11 mouse cellular contexts compared by ENCODE assay signal in genomic region chr5:114584293-114585104, GRCm38 (mm10). TPM values are rescaled to one million over a fixed set of nuclear protein-coding genes. Genes with fewer than 3 reads are reported as not detected.
DNase-seq lines count a peak whose midpoint lies in the region; ATAC-seq and TF ChIP-seq lines count a peak whose summit lies in the region.
"Had no signal": no experiment of that assay in that cellular context is flagged by ENCODE, and none has a peak within 500 bp of the region (broad histone marks: within the 10 kb centered on the region; RNA-seq: fewer than 3 reads in every experiment).

No protein-coding gene starts in this region.

- H3K4me1 ChIP-seq in forebrain, embryonic 13.5 days: peaks cover 78% of the 10 kb centered on the region
- peaks cover 10% of the 10 kb centered on the region for H3K4me1 ChIP-seq in hindbrain, postnatal 0 days (ENCODE audit: insufficient read depth, low read length)
- H3K4me1 ChIP-seq in midbrain, embryonic 16.5 days (ENCODE audit: control insufficient read depth, insufficient read depth, low read length): peaks cover 53% of the 10 kb centered on the region

- H3K4me3 ChIP-seq in forebrain, embryonic 13.5 days: no peak overlapping the region
- H3K4me3 ChIP-seq in hindbrain, postnatal 0 days (ENCODE audit: low read length): no peak overlapping the region
- no peak overlapping the region for H3K4me3 ChIP-seq in midbrain, embryonic 16.5 days (ENCODE audit: low read depth, low read length)
- H3K4me3 ChIP-seq: myocyte had no signal

- WGBS in forebrain, embryonic 13.5 days: 35% methylated on average over 14 of the region's 14 CpGs
- WGBS in hindbrain, postnatal 0 days: 33% methylated on average over 14 of the region's 14 CpGs
- 21% methylated on average over 14 of the region's 14 CpGs for WGBS in midbrain, embryonic 16.5 days

- H3K36me3 ChIP-seq in forebrain, embryonic 13.5 days (ENCODE audit: poor library complexity, severe bottlenecking): no peaks in the 10 kb centered on the region
- no peaks in the 10 kb centered on the region for H3K36me3 ChIP-seq in hindbrain, postnatal 0 days (ENCODE audit: insufficient read depth, low read length)
- no peaks in the 10 kb centered on the region for H3K36me3 ChIP-seq in midbrain, embryonic 16.5 days (ENCODE audit: control insufficient read depth, insufficient read depth, low read length)

- no peaks in the 10 kb centered on the region for H3K9me3 ChIP-seq in forebrain, embryonic 13.5 days (replicated peaks)
- no peaks in the 10 kb centered on the region for H3K9me3 ChIP-seq in hindbrain, postnatal 0 days (ENCODE audit: low read length)
- no peaks in the 10 kb centered on the region for H3K9me3 ChIP-seq in midbrain, embryonic 16.5 days (replicated peaks; ENCODE audit: control insufficient read depth, low read length, poor library complexity, severe bottlenecking)

- H3K4me2 ChIP-seq in forebrain, embryonic 13.5 days: no peak overlapping the region
- H3K4me2 ChIP-seq in hindbrain, postnatal 0 days (ENCODE audit: low read depth, low read length): no peak overlapping the region
- no peak overlapping the region for H3K4me2 ChIP-seq in midbrain, embryonic 16.5 days (ENCODE audit: low read length)

- peak; percentile 49 for DNase-seq in layer of hippocampus, adult 11-12 months (ENCODE audit: low spot score)
- no peak for DNase-seq in layer of hippocampus, adult 8-10 months (ENCODE audit: low spot score in 2 of 2)
- no peak for DNase-seq in hindbrain, postnatal 0 days (ENCODE audit: low spot score)
- no peak for DNase-seq in urinary bladder, postnatal 14 days (ENCODE audit: low spot score)
- no peak for DNase-seq in B cell, adult 2 months
- DNase-seq: adrenal gland, postnatal 25 days; heart, postnatal 36 days had no signal

- H3K9ac ChIP-seq in forebrain, embryonic 13.5 days: peak overlapping the region; percentile 48; the same call in 1 of the 2 replicates
- 0 out of 2 replicates have a peak overlapping the region, but pooled peaks have one; percentile 13 for H3K9ac ChIP-seq in hindbrain, postnatal 0 days (replicated peaks; ENCODE audit: low read length)
- H3K9ac ChIP-seq in midbrain, embryonic 16.5 days (ENCODE audit: low read depth, low read length): no peak overlapping the region

- H3K27ac ChIP-seq in forebrain, embryonic 13.5 days: peak overlapping the region; percentile 35; the same call in 1 of the 2 replicates
- 0 out of 2 replicates have a peak overlapping the region, but pooled peaks have one; percentile 26 for H3K27ac ChIP-seq in hindbrain, postnatal 0 days
- no peak overlapping the region for H3K27ac ChIP-seq in midbrain, embryonic 16.5 days (ENCODE audit: low read length)

- no peak for ATAC-seq in forebrain, embryonic 13.5 days
- no peak for ATAC-seq in hindbrain, postnatal 0 days
- ATAC-seq in midbrain, embryonic 16.5 days: 0 out of 2 replicates have a peak, but pooled peaks have one; percentile 26
- ATAC-seq in megakaryocyte progenitor cell, adult 5-6 weeks (replicated peaks; ENCODE audit: poor library complexity): no peak

- no peak for TF ChIP-seq CTCF in hindbrain, postnatal 0 days (IDR thresholded peaks at IDR 0.05; ENCODE audit: low read depth)

- peaks cover 51% of the 10 kb centered on the region for H3K27me3 ChIP-seq in forebrain, embryonic 13.5 days
- H3K27me3 ChIP-seq in hindbrain, postnatal 0 days (ENCODE audit: insufficient read depth, low read length): no peaks in the 10 kb centered on the region
- no peaks in the 10 kb centered on the region for H3K27me3 ChIP-seq in midbrain, embryonic 16.5 days (ENCODE audit: control insufficient read depth, insufficient read depth, low read depth, low read length)

RNA-seq across cellular contexts. Expression of gene Fam222a, which starts 16.7 kb away (rescaled TPM):
- 1 to 10 TPM; 4.9 to 7.2 (median 6.7) TPM for total RNA-seq in layer of hippocampus, adult 8-10 months (2022)
- polyA plus RNA-seq in forebrain, embryonic 13.5 days (2015; fragmentation: Nextera tagmentation; extraction: Ambion mirVana): 4.8 and 4.9 TPM in 2 replicates
- total RNA-seq in hindbrain, postnatal 0 days (2014; rRNA removed): 11.7 and 15.1 TPM in 2 replicates
- 2.8 and 2.9 TPM in 2 replicates for polyA plus RNA-seq in hindbrain, postnatal 0 days (2015; fragmentation: Nextera tagmentation; extraction: Ambion mirVana)
- polyA plus RNA-seq in midbrain, embryonic 16.5 days (2015; fragmentation: Nextera tagmentation; extraction: Ambion mirVana): 5.3 and 6.0 TPM in 2 replicates
- 0.47 and 0.88 TPM in 2 replicates for total RNA-seq in megakaryocyte progenitor cell, adult 5-6 weeks (2015)
- total RNA-seq in megakaryocyte progenitor cell, adult 5-6 weeks (2017): 0.04 TPM in 1 of 2 replicates, not detected in the other
